Comparison of ENCODE assay signal across 15 mouse cellular contexts in the genomic region with DNA sequence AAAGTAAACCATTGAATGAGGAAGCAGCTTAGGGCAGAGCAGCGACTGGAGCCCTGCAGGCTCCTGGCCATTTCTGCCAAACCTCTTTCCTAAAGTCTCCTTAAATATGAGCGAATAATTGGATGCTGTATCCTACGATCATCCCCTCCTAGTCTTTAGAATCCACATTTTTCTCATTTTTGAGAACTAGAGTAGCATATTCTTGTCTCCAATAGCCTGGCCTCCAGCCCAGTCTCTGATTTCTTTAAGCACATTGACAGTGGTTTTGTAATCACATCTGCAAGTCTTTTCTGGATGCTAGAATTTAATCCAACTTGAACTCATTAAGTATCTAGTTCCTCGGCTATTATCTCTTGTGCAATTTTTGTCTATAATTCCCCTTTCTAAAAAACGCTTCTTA.
DNase-seq lines count a peak whose midpoint lies in the region; ATAC-seq and TF ChIP-seq lines count a peak whose summit lies in the region.
"Had no signal": no experiment of that assay in that cellular context is flagged by ENCODE, and none has a peak within 500 bp of the region (broad histone marks: within the 10 kb centered on the region; RNA-seq: fewer than 3 reads in every experiment).

No protein-coding gene starts in this region.

- no peak overlapping the region for H3K4me3 ChIP-seq in kidney, embryonic 15.5 days (replicated peaks)
- no peak overlapping the region for H3K4me3 ChIP-seq in stomach, embryonic 15.5 days (replicated peaks)
- H3K4me3 ChIP-seq in stomach, postnatal 0 days (ENCODE audit: low read depth, low read length) = no peak overlapping the region
- H3K4me3 ChIP-seq in intestine, embryonic 16.5 days (ENCODE audit: low read length) = no peak overlapping the region
- H3K4me3 ChIP-seq in stomach, embryonic 16.5 days (replicated peaks; ENCODE audit: low read length) = no peak overlapping the region
- H3K4me3 ChIP-seq: heart, adult 2 months; midbrain, embryonic 12.5 days had no signal

- 0 out of 2 replicates have a peak overlapping the region, but pooled peaks have one; percentile 22 for H3K27ac ChIP-seq in kidney, embryonic 15.5 days
- peak overlapping the region; percentile 69; the same call in 1 of the 2 replicates for H3K27ac ChIP-seq in stomach, embryonic 15.5 days
- H3K27ac ChIP-seq in stomach, postnatal 0 days (replicated peaks) = no peak overlapping the region
- peak overlapping the region; percentile 20; the same call in 1 of the 2 replicates for H3K27ac ChIP-seq in intestine, embryonic 16.5 days (ENCODE audit: low read length)
- peak overlapping the region; percentile 56 for H3K27ac ChIP-seq in stomach, embryonic 16.5 days (ENCODE audit: low read length)
- H3K27ac ChIP-seq: midbrain, embryonic 12.5 days had no signal

- TF ChIP-seq CTCF in stomach, postnatal 0 days (IDR thresholded peaks at IDR 0.05; ENCODE audit: low read depth) = no peak

- H3K9me3 ChIP-seq in kidney, embryonic 15.5 days (replicated peaks) = no peaks in the 10 kb centered on the region
- H3K9me3 ChIP-seq in stomach, embryonic 15.5 days = no peaks in the 10 kb centered on the region
- no peaks in the 10 kb centered on the region for H3K9me3 ChIP-seq in stomach, postnatal 0 days (ENCODE audit: control insufficient read depth, low read length)
- no peaks in the 10 kb centered on the region for H3K9me3 ChIP-seq in intestine, embryonic 16.5 days (ENCODE audit: control insufficient read depth, low read length)
- no peaks in the 10 kb centered on the region for H3K9me3 ChIP-seq in stomach, embryonic 16.5 days (replicated peaks; ENCODE audit: control insufficient read depth, low read length)
- H3K9me3 ChIP-seq: midbrain, embryonic 12.5 days had no signal

- H3K9ac ChIP-seq in kidney, embryonic 15.5 days = no peak overlapping the region
- no peak overlapping the region for H3K9ac ChIP-seq in stomach, embryonic 15.5 days
- no peak overlapping the region for H3K9ac ChIP-seq in stomach, postnatal 0 days (ENCODE audit: low read length)
- H3K9ac ChIP-seq in intestine, embryonic 16.5 days (ENCODE audit: low read depth, low read length) = no peak overlapping the region
- H3K9ac ChIP-seq in stomach, embryonic 16.5 days (ENCODE audit: low read length) = no peak overlapping the region
- H3K9ac ChIP-seq: midbrain, embryonic 12.5 days had no signal

- H3K4me1 ChIP-seq in kidney, embryonic 15.5 days = peaks cover 26% of the 10 kb centered on the region
- 0 out of 2 replicates have a peak, but pooled peaks cover 13% of the 10 kb centered on the region for H3K4me1 ChIP-seq in stomach, embryonic 15.5 days
- H3K4me1 ChIP-seq in stomach, postnatal 0 days (replicated peaks; ENCODE audit: control insufficient read depth, insufficient read depth) = no peaks in the 10 kb centered on the region; the same call in 1 of the 2 replicates
- H3K4me1 ChIP-seq in intestine, embryonic 16.5 days (ENCODE audit: control insufficient read depth, insufficient read depth, low read length) = peaks cover 15% of the 10 kb centered on the region; the same call in 1 of the 2 replicates
- peaks cover 23% of the 10 kb centered on the region for H3K4me1 ChIP-seq in stomach, embryonic 16.5 days (ENCODE audit: control insufficient read depth, insufficient read depth, low read length)
- H3K4me1 ChIP-seq: midbrain, embryonic 12.5 days had no signal

- H3K27me3 ChIP-seq in kidney, embryonic 15.5 days = no peaks in the 10 kb centered on the region
- no peaks in the 10 kb centered on the region for H3K27me3 ChIP-seq in stomach, embryonic 15.5 days (replicated peaks)
- no peaks in the 10 kb centered on the region for H3K27me3 ChIP-seq in stomach, postnatal 0 days (ENCODE audit: control insufficient read depth, insufficient read depth, low read length)
- H3K27me3 ChIP-seq in intestine, embryonic 16.5 days (replicated peaks; ENCODE audit: control insufficient read depth, insufficient read depth, low read length) = no peaks in the 10 kb centered on the region
- H3K27me3 ChIP-seq in stomach, embryonic 16.5 days (ENCODE audit: control insufficient read depth, insufficient read depth, low read length) = no peaks in the 10 kb centered on the region
- H3K27me3 ChIP-seq: midbrain, embryonic 12.5 days had no signal

- no peak for DNase-seq in kidney, adult 9 months
- no peak for DNase-seq in stomach, postnatal 0 days (ENCODE audit: low spot score)
- DNase-seq in embryo, embryonic 9.5 days (ENCODE audit: extremely low spot score) = no peak
- DNase-seq: cerebellum, postnatal 14 days; heart, adult 2 months; layer of hippocampus, adult 9-11 months; thymus, postnatal 4 days had no signal

- TF ChIP-seq EP300 in stomach, postnatal 0 days (optimal IDR thresholded peaks at IDR 0.05) = no peak

- ATAC-seq in kidney, embryonic 15.5 days (replicated peaks; ENCODE audit: low FRiP score) = no peak
- no peak for ATAC-seq in stomach, embryonic 15.5 days (ENCODE audit: insufficient read depth, low FRiP score, low read depth)
- ATAC-seq in stomach, postnatal 0 days (ENCODE audit: low FRiP score, low TSS enrichment) = no peak
- ATAC-seq in intestine, embryonic 16.5 days = no peak
- ATAC-seq in stomach, embryonic 16.5 days (ENCODE audit: insufficient read depth, low FRiP score) = no peak
- no peak for ATAC-seq in monocyte, adult 5-6 weeks (replicated peaks; ENCODE audit: insufficient number of reproducible peaks, low FRiP score, low TSS enrichment, poor library complexity, severe bottlenecking)
- ATAC-seq: inflammation-experienced regulatory T-cells, adult 6 months had no signal

- WGBS in kidney, embryonic 15.5 days = 82% methylated on average over 5 of the region's 5 CpGs
- WGBS in stomach, embryonic 15.5 days = 52% methylated on average over 5 of the region's 5 CpGs
- WGBS in stomach, postnatal 0 days = 47% methylated on average over 5 of the region's 5 CpGs
- WGBS in intestine, embryonic 16.5 days = 53% methylated on average over 5 of the region's 5 CpGs
- WGBS in stomach, embryonic 16.5 days = 52% methylated on average over 5 of the region's 5 CpGs

- H3K4me2 ChIP-seq in kidney, embryonic 15.5 days = no peak overlapping the region
- no peak overlapping the region for H3K4me2 ChIP-seq in stomach, embryonic 15.5 days
- H3K4me2 ChIP-seq in stomach, postnatal 0 days (replicated peaks; ENCODE audit: low read depth) = no peak overlapping the region
- H3K4me2 ChIP-seq in intestine, embryonic 16.5 days (ENCODE audit: low read depth, low read length) = no peak overlapping the region
- H3K4me2 ChIP-seq in stomach, embryonic 16.5 days (ENCODE audit: low read depth, low read length) = no peak overlapping the region
- H3K4me2 ChIP-seq: midbrain, embryonic 12.5 days had no signal

- H3K36me3 ChIP-seq in kidney, embryonic 15.5 days = no peaks in the 10 kb centered on the region
- no peaks in the 10 kb centered on the region for H3K36me3 ChIP-seq in stomach, embryonic 15.5 days
- H3K36me3 ChIP-seq in stomach, postnatal 0 days (ENCODE audit: control insufficient read depth, insufficient read depth, low read length) = no peaks in the 10 kb centered on the region
- H3K36me3 ChIP-seq in intestine, embryonic 16.5 days (ENCODE audit: control insufficient read depth, insufficient read depth, low read length) = no peaks in the 10 kb centered on the region
- no peaks in the 10 kb centered on the region for H3K36me3 ChIP-seq in stomach, embryonic 16.5 days (ENCODE audit: control insufficient read depth, insufficient read depth, low read length)
- H3K36me3 ChIP-seq: G1E; midbrain, embryonic 12.5 days had no signal
